Mouse (Mus musculus) bone marrow macrophage, adult 2 months (primary cell): ENCODE results near the gene Gmcl1.

Experiments
- CTCF ChIP-seq: IDR thresholded peaks from 2 replicates; pipeline ENCODE4 v1.5.1; 2012; ENCODE audit warnings: low read depth, mild to moderate bottlenecking, low read length, moderate library complexity
- POLR2A ChIP-seq: IDR thresholded peaks from 2 replicates; pipeline ENCODE4 v1.6.1; 2012; ENCODE audit warnings: mild to moderate bottlenecking, low read depth, low read length, borderline replicate concordance

GRCm38 (mm10) chr6:86686971-86687370 lies 46.2 kb downstream of the Gmcl1 start:
- TF ChIP-seq CTCF (no peak), POLR2A (no peak)
